Mouse (Mus musculus) G1E (cell line): ENCODE measurements around the gene Cmtm1. TPM values are rescaled to one million over a fixed set of nuclear protein-coding genes. Genes with fewer than 3 reads are reported as not detected.
A peak's percentile ranks its signal among the peaks of the same experiment; 100 is the strongest.

Experiments
- ATAC-seq: 2 replicates; pipeline ENCODE4 v1.8.0; 2016; ENCODE audit warnings: mild to moderate bottlenecking; ENCODE audit not compliant: insufficient number of reproducible peaks, poor library complexity, low FRiP score, severe bottlenecking; ENCODE audit errors: extremely low read depth
- DNase-seq: peaks from one replicate; pipeline ENCODE4 v3.0.0; 2012; ENCODE audit warnings: low spot score
- H3K27me3 ChIP-seq: 2 replicates; pipeline ENCODE4 v1.6.1; 2012; ENCODE audit warnings: mild to moderate bottlenecking, low read length, inconsistent platforms; ENCODE audit not compliant: insufficient read depth
- H3K36me3 ChIP-seq: replicated peaks from 2 replicates; pipeline ENCODE3; 2012; ENCODE audit warnings: mild to moderate bottlenecking, inconsistent platforms
- H3K4me1 ChIP-seq: 2 replicates; pipeline ENCODE4 v1.6.1; 2012; ENCODE audit warnings: low read depth, low read length, inconsistent platforms, mixed read lengths; ENCODE audit not compliant: insufficient read depth
- H3K4me3 ChIP-seq: 2 replicates; pipeline ENCODE4 v1.5.1; 2012; ENCODE audit warnings: low read depth, mild to moderate bottlenecking, inconsistent platforms, low read length, moderate library complexity, mixed read lengths
- H3K9me3 ChIP-seq: replicated peaks from 2 replicates; pipeline ENCODE4 v1.6.1; 2012; ENCODE audit warnings: inconsistent platforms
- CTCF ChIP-seq: IDR thresholded peaks from 2 replicates; pipeline ENCODE4 v1.5.1; 2012; ENCODE audit warnings: low read depth, low read length, inconsistent platforms, mixed read lengths
- GATA1 ChIP-seq: IDR thresholded peaks from 2 replicates; pipeline ENCODE4 v1.6.1; 2012; ENCODE audit warnings: borderline replicate concordance, low read length, inconsistent platforms, mixed read lengths
- GATA2 ChIP-seq: IDR thresholded peaks from 2 replicates; pipeline ENCODE4 v1.6.1; 2012; ENCODE audit warnings: low read depth, low read length, inconsistent platforms, borderline replicate concordance
- POLR2AphosphoS5 ChIP-seq: IDR thresholded peaks from 2 replicates; pipeline ENCODE4 v1.6.1; 2012; ENCODE audit warnings: low read depth, low read length, inconsistent platforms; ENCODE audit not compliant: insufficient replicate concordance
- TAL1 ChIP-seq: conservative IDR thresholded peaks from 2 replicates; pipeline ENCODE4 v1.6.1; 2012; ENCODE audit warnings: low read depth, low read length, inconsistent platforms, mixed read lengths
- polyA plus RNA-seq: library from polyadenylated mRNA; stranded (reverse); fragments of >175 nt; gene quantifications from 2 replicates; pipeline ENCODE4 v1.2.3, GENCODE M21; 2012
- total RNA-seq, 2 experiments: library from RNA; stranded (forward) in 1 of 2; stranded (reverse) in 1 of 2; fragments of 200-1000 nt in 1 of 2; fragments of >200 nt in 1 of 2; fragmentation: Nextera tagmentation in 1 of 2; gene quantifications; 2 replicates each; pipeline ENCODE4 v1.2.3; 2014 to 2017

Gene Cmtm1
- total and polyA plus RNA-seq, 3 experiments: 0.33 TPM; not detected in 2

DNA sequence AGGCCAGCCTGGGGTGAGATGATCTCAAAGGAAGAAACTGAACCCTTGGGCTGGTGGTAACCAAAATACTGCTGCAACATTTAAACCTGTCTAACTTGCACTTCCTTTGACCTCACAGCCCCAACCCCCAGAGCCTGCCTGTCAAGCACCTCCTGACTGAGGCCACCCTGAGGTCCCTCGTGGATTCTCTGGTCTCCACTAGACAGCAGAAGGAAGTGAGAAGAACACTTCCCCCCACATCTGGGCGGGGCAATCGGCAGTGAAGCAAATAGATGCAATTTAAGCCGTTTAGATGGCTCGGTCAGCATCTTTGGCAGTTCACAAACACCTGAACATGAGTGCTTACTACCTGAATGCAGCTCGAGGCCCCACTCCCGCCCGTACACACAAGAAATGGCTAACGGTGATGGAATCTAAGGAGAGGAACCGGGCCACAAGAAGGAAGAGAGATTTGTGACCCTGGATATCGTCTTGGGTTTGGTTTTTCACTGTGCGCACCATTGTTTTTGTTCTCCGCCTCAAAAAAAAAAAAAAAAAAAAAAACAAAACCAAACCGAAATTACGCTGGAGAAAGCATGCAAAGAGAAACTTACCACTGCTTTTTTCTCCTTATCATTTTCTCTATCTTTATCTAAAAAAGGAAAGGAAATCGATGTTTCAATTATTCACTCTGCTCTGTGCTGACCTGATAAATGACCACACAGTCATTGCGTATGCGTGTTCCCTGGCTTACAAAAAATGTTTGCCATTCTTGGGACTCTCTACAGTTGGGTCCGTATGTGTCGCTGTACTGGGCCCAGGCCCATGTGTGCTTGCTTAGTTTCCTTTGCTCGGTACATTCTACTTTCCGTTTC lies 62.7 kb downstream of the Cmtm1 start:
- H3K36me3 ChIP-seq: peaks cover 50% of the 10 kb centered on the region
- TF ChIP-seq CTCF (no peak), GATA1 (no peak), TAL1 (no peak), GATA2 (no peak), POLR2AphosphoS5 (no peak)
- DNase-seq (peak; percentile 64), ATAC-seq (peak; percentile 31)
- no peaks in the 10 kb centered on the region for H3K9me3 ChIP-seq
- H3K27me3 ChIP-seq: no peaks in the 10 kb centered on the region
- peaks cover 80% of the 10 kb centered on the region for H3K4me1 ChIP-seq
- H3K4me3 ChIP-seq: peak overlapping the region; percentile 85

DNA sequence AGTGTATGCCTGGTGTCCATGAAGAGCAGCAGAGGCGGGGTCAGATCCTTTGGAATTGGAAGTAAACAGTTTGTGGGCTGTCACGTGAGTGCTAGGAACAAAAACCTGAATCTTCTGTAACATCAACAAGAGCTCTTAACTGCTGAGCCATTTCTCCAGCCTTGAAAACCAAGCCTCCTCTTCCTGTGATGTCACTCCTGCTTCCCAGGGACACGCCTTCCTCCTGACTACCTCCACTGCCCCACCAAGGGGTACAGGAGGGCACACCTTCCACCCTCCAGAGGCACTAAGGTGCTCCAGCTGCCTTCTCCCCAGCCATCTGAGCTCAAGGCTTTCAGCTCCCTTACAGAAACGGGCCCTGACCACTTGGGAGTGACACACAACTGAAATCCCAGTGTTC lies 63.3 kb downstream of the Cmtm1 start:
- Histone ChIP-seq H3K27me3 (no peaks in the 10 kb centered on the region), H3K9me3 (no peaks in the 10 kb centered on the region), H3K36me3 (peaks cover 53% of the 10 kb centered on the region), H3K4me3 (peak overlapping the region; percentile 85), H3K4me1 (peaks cover 80% of the 10 kb centered on the region)
- no peak for TF ChIP-seq CTCF
- TF ChIP-seq GATA1: no peak
- no peak for TF ChIP-seq GATA2
- no peak for TF ChIP-seq TAL1
- TF ChIP-seq POLR2AphosphoS5: no peak
- DNase-seq: no peak
- no peak for ATAC-seq

Other genes with a start within 250 kb of the Cmtm1 start
- not detected in 2 replicates for gene Cdh5, start 208.5 kb downstream of the Cmtm1 start, total RNA-seq (2014; fragmentation: Nextera tagmentation)
- gene Cdh5, start 208.5 kb downstream of the Cmtm1 start, total RNA-seq (2017): 0.05 TPM in 1 of 2 replicates, not detected in the other
- gene Cdh5, start 208.5 kb downstream of the Cmtm1 start, polyA plus RNA-seq: not detected in 2 replicates
- not detected in 2 replicates for gene Bean1, start 139.7 kb downstream of the Cmtm1 start, total RNA-seq (2014; fragmentation: Nextera tagmentation)
- not detected in 2 replicates for gene Bean1, start 139.7 kb downstream of the Cmtm1 start, total RNA-seq (2017)
- not detected in 2 replicates for gene Bean1, start 139.7 kb downstream of the Cmtm1 start, polyA plus RNA-seq
- gene Tk2, start 61.6 kb downstream of the Cmtm1 start, total RNA-seq (2014; fragmentation: Nextera tagmentation): 47.8 and 63.3 TPM in 2 replicates
- gene Tk2, start 61.6 kb downstream of the Cmtm1 start, total RNA-seq (2017): 47.0 and 50.4 TPM in 2 replicates
- 46.8 and 47.1 TPM in 2 replicates for gene Tk2, start 61.6 kb downstream of the Cmtm1 start, polyA plus RNA-seq
- gene Cklf, start 59.3 kb downstream of the Cmtm1 start, total RNA-seq (2014; fragmentation: Nextera tagmentation): 27.3 and 54.0 TPM in 2 replicates
- gene Cklf, start 59.3 kb downstream of the Cmtm1 start, total RNA-seq (2017): 67.7 and 79.1 TPM in 2 replicates
- 2.6 and 5.2 TPM in 2 replicates for gene Cklf, start 59.3 kb downstream of the Cmtm1 start, polyA plus RNA-seq
- 1.7 TPM in 1 of 2 replicates, not detected in the other for gene Cmtm2a, start 17.0 kb downstream of the Cmtm1 start, total RNA-seq (2014; fragmentation: Nextera tagmentation)
- not detected in 2 replicates for gene Cmtm2a, start 17.0 kb downstream of the Cmtm1 start, total RNA-seq (2017)
- not detected in 2 replicates for gene Cmtm2a, start 17.0 kb downstream of the Cmtm1 start, polyA plus RNA-seq
- not detected in 2 replicates for gene Gm45711, start 64 bp downstream of the Cmtm1 start, total RNA-seq (2014; fragmentation: Nextera tagmentation)
- gene Gm45711, start 64 bp downstream of the Cmtm1 start, total RNA-seq (2017): not detected in 2 replicates
- not detected in 2 replicates for gene Gm45711, start 64 bp downstream of the Cmtm1 start, polyA plus RNA-seq
- not detected in 2 replicates for gene Gm11020, start 11.4 kb upstream of the Cmtm1 start, total RNA-seq (2014; fragmentation: Nextera tagmentation)
- gene Gm11020, start 11.4 kb upstream of the Cmtm1 start, total RNA-seq (2017): not detected in 2 replicates
- gene Gm11020, start 11.4 kb upstream of the Cmtm1 start, polyA plus RNA-seq: not detected in 2 replicates
- not detected in 2 replicates for gene Cmtm2b, start 12.1 kb upstream of the Cmtm1 start, total RNA-seq (2014; fragmentation: Nextera tagmentation)
- not detected in 2 replicates for gene Cmtm2b, start 12.1 kb upstream of the Cmtm1 start, total RNA-seq (2017)
- gene Cmtm2b, start 12.1 kb upstream of the Cmtm1 start, polyA plus RNA-seq: not detected in 2 replicates
- not detected in 2 replicates for gene Cmtm3, start 29.3 kb upstream of the Cmtm1 start, total RNA-seq (2014; fragmentation: Nextera tagmentation)
- gene Cmtm3, start 29.3 kb upstream of the Cmtm1 start, total RNA-seq (2017): 0.58 and 1.3 TPM in 2 replicates
- gene Cmtm3, start 29.3 kb upstream of the Cmtm1 start, polyA plus RNA-seq: 0.36 and 0.90 TPM in 2 replicates
- gene Cmtm4, start 85.7 kb upstream of the Cmtm1 start, total RNA-seq (2014; fragmentation: Nextera tagmentation): not detected in 2 replicates
- gene Cmtm4, start 85.7 kb upstream of the Cmtm1 start, total RNA-seq (2017): under 0.01 and 0.05 TPM in 2 replicates
- gene Cmtm4, start 85.7 kb upstream of the Cmtm1 start, polyA plus RNA-seq: not detected in 2 replicates
- gene Dync1li2, start 132.9 kb upstream of the Cmtm1 start, total RNA-seq (2014; fragmentation: Nextera tagmentation): 28.9 and 32.1 TPM in 2 replicates
- gene Dync1li2, start 132.9 kb upstream of the Cmtm1 start, total RNA-seq (2017): 43.6 and 52.5 TPM in 2 replicates
- gene Dync1li2, start 132.9 kb upstream of the Cmtm1 start, polyA plus RNA-seq: 13.9 and 14.8 TPM in 2 replicates
- gene Terb1, start 199.8 kb upstream of the Cmtm1 start, total RNA-seq (2014; fragmentation: Nextera tagmentation): not detected in 2 replicates
- not detected in 2 replicates for gene Terb1, start 199.8 kb upstream of the Cmtm1 start, total RNA-seq (2017)
- not detected in 2 replicates for gene Terb1, start 199.8 kb upstream of the Cmtm1 start, polyA plus RNA-seq
- gene Nae1, start 224.5 kb upstream of the Cmtm1 start, total RNA-seq (2014; fragmentation: Nextera tagmentation): 63.1 and 90.0 TPM in 2 replicates
- gene Nae1, start 224.5 kb upstream of the Cmtm1 start, total RNA-seq (2017): 105 and 120 TPM in 2 replicates
- 4.7 and 6.4 TPM in 2 replicates for gene Nae1, start 224.5 kb upstream of the Cmtm1 start, polyA plus RNA-seq
- gene Car7, start 224.5 kb upstream of the Cmtm1 start, total RNA-seq (2014; fragmentation: Nextera tagmentation): 3.4 and 3.8 TPM in 2 replicates
- gene Car7, start 224.5 kb upstream of the Cmtm1 start, total RNA-seq (2017): 0.76 and 0.99 TPM in 2 replicates
- 0.29 and 0.43 TPM in 2 replicates for gene Car7, start 224.5 kb upstream of the Cmtm1 start, polyA plus RNA-seq